Mouse (Mus musculus) intestine, postnatal 0 days (tissue): Measurements from ENCODE around the gene Ptprh. TPM values are rescaled to one million over a fixed set of nuclear protein-coding genes. Genes with fewer than 3 reads are reported as not detected.
"Not testable (repeated sequence)": the region's sequence is repeated elsewhere in the genome, so short reads cannot be mapped to it uniquely, and the experiment has no call there.

Experiments
- ATAC-seq: fragments of 200-750 bp; cut with Nextera tagmentation; 2 replicates; pipeline ENCODE4 v1.8.0; 2017; ENCODE audit warnings: mild to moderate bottlenecking, moderate TSS enrichment, moderate library complexity
- H3K27ac ChIP-seq: fragments of 300-500 bp; sonication (generic); 2 replicates; pipeline ENCODE4 v1.5.1; 2014; ENCODE audit warnings: mild to moderate bottlenecking, low read depth, low read length, moderate library complexity
- H3K27me3 ChIP-seq: fragments of 300-500 bp; sonication (generic); replicated peaks from 2 replicates; pipeline ENCODE4 v1.6.1; 2014; ENCODE audit warnings: low read length, mixed read lengths; ENCODE audit not compliant: control insufficient read depth, insufficient read depth
- H3K36me3 ChIP-seq: fragments of 300-500 bp; sonication (generic); 2 replicates; pipeline ENCODE4 v1.6.1; 2014; ENCODE audit warnings: mild to moderate bottlenecking, moderate library complexity; ENCODE audit not compliant: control insufficient read depth, insufficient read depth
- H3K4me1 ChIP-seq: fragments of 300-500 bp; sonication (generic); replicated peaks from 2 replicates; pipeline ENCODE4 v1.6.1; 2014; ENCODE audit warnings: antibody characterized with exemption, low read length, mixed read lengths; ENCODE audit not compliant: control insufficient read depth, insufficient read depth
- H3K4me2 ChIP-seq: fragments of 300-500 bp; sonication (generic); replicated peaks from 2 replicates; pipeline ENCODE4 v1.6.1; 2014; ENCODE audit warnings: low read depth, mild to moderate bottlenecking, moderate library complexity
- H3K4me3 ChIP-seq: fragments of 300-500 bp; sonication (generic); 2 replicates; pipeline ENCODE4 v1.5.1; 2014; ENCODE audit warnings: low read depth, low read length
- H3K9ac ChIP-seq: fragments of 300-500 bp; sonication (generic); 2 replicates; pipeline ENCODE4 v1.6.1; 2014; ENCODE audit warnings: mild to moderate bottlenecking, low read depth, low read length
- H3K9me3 ChIP-seq: fragments of 300-500 bp; sonication (generic); 2 replicates; pipeline ENCODE4 v1.6.1; 2016; ENCODE audit warnings: mixed run types; ENCODE audit not compliant: control insufficient read depth
- CTCF ChIP-seq: sonication (generic); IDR thresholded peaks from 2 replicates; pipeline ENCODE4 v1.5.1; 2016; ENCODE audit warnings: low read depth, mild to moderate bottlenecking, control low read depth, antibody characterized with exemption, moderate library complexity
- WGBS: fragments of 180-500 bp; shearing (Covaris S2); extraction: QIAGEN DNeasy Blood & Tissue Kit; methylation state at CpG from one replicate; pipeline ENCODE4 v1.1.7; 2014; 5-methylcytosine and 5-hydroxymethylcytosine counted together
- polyA plus RNA-seq: library from polyadenylated mRNA; unstranded; fragments of >200 nt; fragmentation: Nextera tagmentation; extraction: Ambion mirVana; gene quantifications from 2 replicates; pipeline ENCODE4 v1.2.1, GENCODE M21; 2015

Gene Ptprh
- polyA plus RNA-seq, 1 experiment from 2014 or later, result 16.7 TPM

DNA sequence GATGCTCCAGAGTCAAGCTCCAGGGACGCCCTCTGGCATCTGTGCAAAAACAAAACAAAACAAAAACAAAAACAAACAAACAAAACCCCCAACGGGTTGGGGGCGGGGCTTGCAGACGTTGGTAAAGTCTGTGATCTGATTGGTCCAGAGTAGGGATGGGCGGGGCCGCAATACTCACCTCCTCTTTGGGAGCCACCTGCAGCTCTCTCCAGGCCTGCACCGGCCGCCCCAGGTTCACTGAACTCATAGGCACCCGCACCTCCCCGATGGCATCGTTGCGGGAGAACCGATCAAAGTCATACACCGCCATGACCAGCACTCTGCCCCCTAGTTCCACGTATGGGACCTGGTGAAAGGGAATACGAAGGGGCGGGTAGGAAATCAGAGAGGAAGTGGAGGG lies 61.8 kb downstream of the Ptprh start:
- no peak for TF ChIP-seq CTCF
- Histone ChIP-seq H3K36me3 (no peaks in the 10 kb centered on the region), H3K4me2 (no peak overlapping the region), H3K4me1 (no peaks in the 10 kb centered on the region), H3K9me3 (no peaks in the 10 kb centered on the region), H3K4me3 (no peak overlapping the region), H3K27me3 (no peaks in the 10 kb centered on the region), H3K9ac (no peak overlapping the region), H3K27ac (no peak overlapping the region)
- WGBS, result 46% methylated on average over 17 of the region's 17 CpGs
- no peak for ATAC-seq

DNA sequence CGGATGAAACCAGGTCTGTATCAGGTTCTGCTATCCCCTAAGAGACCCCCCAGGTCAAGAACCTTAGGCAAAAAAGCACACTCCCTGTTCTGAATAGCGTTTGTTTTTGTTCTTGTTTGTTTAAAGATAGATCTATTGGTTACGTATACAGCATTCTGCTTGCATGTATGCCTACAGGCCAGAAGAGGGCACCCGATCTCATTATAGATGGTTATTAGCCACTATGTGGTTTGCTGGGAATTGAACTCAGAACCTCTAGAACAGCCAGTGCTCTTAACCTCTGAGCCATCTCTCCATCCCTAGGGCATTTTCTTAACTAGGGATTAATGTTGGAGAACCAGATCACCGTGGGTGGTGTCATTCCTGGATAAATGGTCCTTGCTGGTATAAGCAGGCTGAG lies 62.5 kb downstream of the Ptprh start:
- no peak for ATAC-seq
- Histone ChIP-seq H3K9me3 (no peaks in the 10 kb centered on the region), H3K27me3 (no peaks in the 10 kb centered on the region), H3K4me2 (no peak overlapping the region), H3K4me3 (no peak overlapping the region), H3K36me3 (no peaks in the 10 kb centered on the region), H3K27ac (no peak overlapping the region), H3K9ac (no peak overlapping the region), H3K4me1 (no peaks in the 10 kb centered on the region)
- WGBS, result 67% methylated on average over 5 of the region's 5 CpGs
- TF ChIP-seq CTCF, result no peak

DNA sequence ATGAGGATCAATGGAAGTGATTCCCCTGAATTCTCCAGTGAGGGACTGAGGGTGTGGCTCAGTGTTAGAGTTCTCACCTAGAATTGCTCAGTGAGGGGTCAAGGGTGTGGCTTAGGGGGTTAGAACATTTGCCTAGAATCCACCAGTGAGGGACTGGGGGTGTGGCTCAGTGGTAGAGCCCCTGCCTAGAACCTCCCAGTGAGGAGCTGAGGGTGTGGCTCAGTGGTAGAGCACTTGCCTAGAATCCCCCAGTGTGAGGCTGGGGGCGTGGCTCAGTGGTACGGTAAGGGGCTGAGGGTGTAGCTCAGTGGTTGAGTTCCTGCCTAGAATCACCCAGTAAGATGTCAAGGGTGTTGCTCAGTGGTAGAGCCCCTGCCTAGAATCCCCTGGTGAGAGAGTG lies 64.8 kb downstream of the Ptprh start:
- Histone ChIP-seq H3K27me3 (no peaks in the 10 kb centered on the region), H3K9me3 (no peaks in the 10 kb centered on the region), H3K27ac (no peak overlapping the region), H3K36me3 (no peaks in the 10 kb centered on the region), H3K4me2 (no peak overlapping the region), H3K4me3 (no peak overlapping the region), H3K4me1 (no peaks in the 10 kb centered on the region), H3K9ac (no peak overlapping the region)
- ATAC-seq, result no peak
- no peak for TF ChIP-seq CTCF
- WGBS, result 76% methylated on average over 2 of the region's 2 CpGs

DNA sequence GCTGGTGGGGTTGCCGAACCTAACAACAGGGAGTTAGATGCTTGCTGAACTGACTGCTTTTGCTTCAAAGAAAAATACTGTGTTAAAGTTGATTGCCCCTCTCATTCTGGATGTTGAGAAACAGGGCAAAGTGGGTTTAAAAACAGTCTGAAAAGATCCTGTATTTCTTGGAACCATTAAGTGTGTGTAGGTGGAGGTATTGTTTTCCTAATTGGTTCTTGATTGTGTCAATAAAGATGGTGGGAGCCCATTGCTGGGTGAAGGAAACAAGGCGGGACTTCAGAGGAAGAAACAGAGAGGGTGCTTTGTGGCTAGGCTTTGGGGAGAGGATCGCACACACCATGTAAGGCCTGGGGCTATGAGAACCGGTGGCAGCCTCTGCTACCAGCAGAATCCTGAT lies 66.7 kb downstream of the Ptprh start:
- WGBS, result 63% methylated on average over 4 of the region's 4 CpGs
- no peak overlapping the region for H3K9ac ChIP-seq
- H3K4me1 ChIP-seq, result 0 out of 2 replicates have a peak, but pooled peaks cover under 1% of the 10 kb centered on the region
- no peak overlapping the region for H3K27ac ChIP-seq
- H3K4me2 ChIP-seq, result no peak overlapping the region
- no peak for TF ChIP-seq CTCF
- H3K9me3 ChIP-seq, result no peaks in the 10 kb centered on the region
- no peak for ATAC-seq
- no peaks in the 10 kb centered on the region for H3K36me3 ChIP-seq
- no peaks in the 10 kb centered on the region for H3K27me3 ChIP-seq
- H3K4me3 ChIP-seq, result no peak overlapping the region

DNA sequence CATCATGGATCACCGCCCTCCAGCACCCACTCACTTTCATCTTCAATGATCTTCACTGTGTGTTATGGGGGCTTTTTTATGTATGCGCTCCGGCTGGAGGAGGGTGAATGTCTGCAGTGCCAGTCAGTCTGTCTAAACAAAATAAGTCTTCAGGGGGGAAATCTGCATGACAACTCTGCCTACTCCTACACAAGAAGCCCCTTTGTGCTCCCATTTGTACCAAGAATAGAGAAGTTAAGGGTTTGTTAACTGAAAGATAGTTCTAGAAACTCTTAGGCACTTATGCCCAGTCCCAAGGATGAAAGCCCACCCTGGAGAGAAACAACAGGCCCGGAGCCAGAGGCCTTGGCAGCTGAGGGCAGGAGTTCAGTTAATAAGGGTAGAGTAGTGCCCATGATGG lies 67.5 kb downstream of the Ptprh start:
- 91% methylated on average over 4 of the region's 4 CpGs for WGBS
- Histone ChIP-seq H3K4me2 (no peak overlapping the region), H3K4me3 (no peak overlapping the region), H3K9ac (no peak overlapping the region), H3K9me3 (no peaks in the 10 kb centered on the region), H3K27ac (no peak overlapping the region), H3K27me3 (no peaks in the 10 kb centered on the region), H3K4me1 (0 out of 2 replicates have a peak, but pooled peaks cover 4% of the 10 kb centered on the region), H3K36me3 (no peaks in the 10 kb centered on the region)
- TF ChIP-seq CTCF, result no peak
- ATAC-seq, result no peak

DNA sequence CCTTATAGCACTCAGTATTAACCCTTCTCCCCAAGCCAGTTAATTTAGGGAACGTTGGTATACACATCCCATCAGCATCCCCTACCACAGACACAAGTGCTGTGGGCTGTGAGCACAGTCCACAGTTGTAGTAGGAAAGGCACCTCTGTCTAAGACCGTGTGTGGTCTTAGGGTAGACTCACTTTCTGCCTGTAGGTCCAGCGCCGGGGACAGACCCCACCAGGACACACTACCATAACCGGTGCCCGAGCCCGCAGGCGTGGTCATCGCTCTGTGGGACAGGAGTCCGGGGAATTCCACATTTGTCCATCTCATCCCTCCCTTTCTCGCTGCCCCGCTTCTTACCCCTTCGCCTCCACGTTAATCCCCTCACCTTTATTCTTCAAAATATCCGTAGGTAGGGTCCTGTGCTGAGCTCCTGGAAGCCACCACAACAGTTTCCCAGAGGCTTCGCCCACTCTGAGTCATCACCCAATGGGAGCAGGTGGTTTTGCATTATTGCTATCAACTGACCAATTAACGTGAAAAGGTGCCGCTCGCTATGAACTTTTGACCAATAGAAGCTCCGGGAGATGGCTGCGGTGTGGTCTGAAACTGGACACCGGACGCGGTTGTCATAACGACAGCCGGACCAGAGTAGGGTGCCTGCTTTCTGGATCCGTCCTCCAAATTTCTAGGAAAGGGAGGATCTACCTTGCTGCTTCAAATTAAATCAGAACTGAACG lies 71.7 kb downstream of the Ptprh start, which contains the start of gene Dnaaf3:
Gene Dnaaf3 (minus strand): TSS at position 449 of the 725 bp plus-strand sequence.
- no peak for TF ChIP-seq CTCF

DNA sequence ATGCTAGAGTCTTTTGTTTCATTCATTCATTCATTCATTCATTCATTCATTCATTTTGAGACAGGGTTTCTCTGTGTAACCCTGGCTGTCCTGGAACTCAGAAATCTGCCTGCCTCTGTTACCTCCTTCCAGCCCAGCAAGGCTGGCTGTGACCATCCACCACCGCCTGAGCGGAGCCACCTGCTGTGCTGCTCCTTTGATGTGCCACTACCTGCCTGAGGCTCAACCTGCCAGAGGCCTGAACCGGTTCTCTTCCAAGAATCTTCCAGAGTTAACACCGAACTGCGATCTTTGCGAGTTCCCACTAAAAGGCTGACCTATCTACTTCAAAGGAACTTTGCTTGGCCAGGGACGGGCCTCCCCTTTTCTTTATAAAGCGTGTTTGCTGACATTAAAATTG lies 73.7 kb downstream of the Ptprh start:
- not testable (repeated sequence) for H3K9me3 ChIP-seq, H3K4me3 ChIP-seq, H3K27me3 ChIP-seq, H3K4me1 ChIP-seq, H3K36me3 ChIP-seq, H3K4me2 ChIP-seq, ATAC-seq, H3K27ac ChIP-seq, H3K9ac ChIP-seq
- WGBS, result 33% methylated on average over 7 of the region's 8 CpGs

More for the DNA sequence above, 71.7 kb downstream of the Ptprh start, which contains the start of gene Dnaaf3:
- H3K36me3 ChIP-seq, result no peaks in the 10 kb centered on the region
- 0 out of 2 replicates have a peak within 1 kb of the TSS, but pooled peaks have one; percentile 11 for H3K9ac ChIP-seq
- H3K27ac ChIP-seq, result no peak within 1 kb of the TSS
- H3K4me1 ChIP-seq, result 0 out of 2 replicates have a peak, but pooled peaks cover 4% of the 10 kb centered on the region
- ATAC-seq, result peak; percentile 84
- no peaks in the 10 kb centered on the region for H3K27me3 ChIP-seq
- H3K9me3 ChIP-seq, result no peaks in the 10 kb centered on the region
- WGBS, result 7% methylated on average over 28 of the region's 28 CpGs
- peak within 1 kb of the TSS; percentile 32 for H3K4me3 ChIP-seq
- H3K4me2 ChIP-seq, result peak within 1 kb of the TSS; percentile 69
